Mouse (Mus musculus): Measurements from ENCODE around the gene Hfm1.

Hfm1 gene

DNA sequence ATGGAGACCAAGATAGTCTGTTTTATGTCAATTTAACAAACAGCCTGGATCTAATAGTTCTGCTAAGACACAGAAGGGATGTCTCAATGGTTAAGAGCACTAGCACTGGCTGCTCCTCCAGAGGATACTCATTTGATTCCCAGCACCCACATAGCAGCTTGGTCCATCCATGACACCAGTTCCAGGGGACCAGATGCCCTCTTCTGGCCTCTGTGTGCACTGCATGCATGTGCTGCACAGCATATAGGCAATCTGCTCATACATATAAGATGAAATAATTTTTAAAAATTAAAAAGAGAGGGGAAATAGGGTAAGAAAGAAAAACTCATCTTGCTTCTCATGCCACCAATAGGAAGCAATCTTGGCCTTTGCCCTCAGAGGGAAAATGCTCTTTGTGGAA, 79.1 kb downstream of the Hfm1 start:
- DNase-seq (ENCODE audit: low spot score in 2 of 2): no peak

DNA sequence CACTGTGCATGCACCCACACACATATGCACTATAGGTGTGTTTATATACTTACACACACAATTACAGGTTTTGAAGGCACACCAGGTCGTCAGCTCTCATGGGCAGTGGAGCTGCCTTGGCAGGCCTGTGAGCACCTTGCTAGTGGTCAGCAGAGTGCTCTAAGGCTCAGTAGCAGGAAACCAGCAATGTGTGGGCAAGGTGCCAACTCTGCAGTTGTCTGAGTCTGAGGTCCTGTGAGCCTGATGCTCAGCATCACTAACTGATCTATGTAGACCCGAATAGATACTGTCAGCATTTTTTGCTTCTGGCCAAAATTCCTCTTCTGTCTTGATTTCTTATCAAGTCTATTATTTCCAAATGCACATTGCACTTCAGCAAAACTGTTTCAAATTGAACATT, 82.2 kb downstream of the Hfm1 start:
- DNase-seq (ENCODE audit: low spot score in 2 of 2): no peak

GRCm38 (mm10) chr5:106833025-106833424, 93.1 kb downstream of the Hfm1 start:
- DNase-seq (ENCODE audit: low spot score in 2 of 2): no peak

GRCm38 (mm10) chr5:106831401-106831800, 94.7 kb downstream of the Hfm1 start:
- no peak for DNase-seq (ENCODE audit: low spot score in 2 of 2)

- no peak for DNase-seq (ENCODE audit: low spot score in 2 of 2)
Observed at GRCm38 (mm10) chr5:106830775-106831174, 95.3 kb downstream of the Hfm1 start.

- DNase-seq (ENCODE audit: low spot score in 2 of 2): no peak
Observed at GRCm38 (mm10) chr5:106826740-106827139, 99.4 kb downstream of the Hfm1 start.

- no peak for DNase-seq (ENCODE audit: low spot score in 2 of 2)
Observed at GRCm38 (mm10) chr5:106826044-106826443, 100.1 kb downstream of the Hfm1 start.

GRCm38 (mm10) chr5:106825301-106825853, 100.7 kb downstream of the Hfm1 start:
- DNase-seq (ENCODE audit: low spot score in 2 of 2): peak in 1 of 2 experiments; percentile 24

DNA sequence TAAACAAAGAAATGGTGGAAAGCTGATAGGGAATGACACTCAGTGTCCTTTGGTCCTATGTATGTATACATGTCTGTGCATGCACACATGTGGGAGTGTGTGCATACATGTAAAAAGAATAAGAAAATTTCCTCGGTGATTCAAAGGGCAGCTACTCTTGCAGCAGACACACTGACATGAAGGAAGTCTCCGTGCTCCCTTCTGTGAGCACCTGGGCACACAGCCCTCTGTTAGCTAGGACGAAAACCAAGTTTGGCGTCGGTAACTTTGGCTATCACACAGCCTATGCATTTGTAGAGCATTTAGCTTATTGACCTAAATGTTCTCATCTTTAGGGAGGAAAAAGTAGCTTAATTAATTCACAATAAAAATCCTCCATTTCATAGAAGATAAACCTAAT, 101.4 kb downstream of the Hfm1 start:
- no peak for DNase-seq (ENCODE audit: low spot score in 2 of 2)

DNA sequence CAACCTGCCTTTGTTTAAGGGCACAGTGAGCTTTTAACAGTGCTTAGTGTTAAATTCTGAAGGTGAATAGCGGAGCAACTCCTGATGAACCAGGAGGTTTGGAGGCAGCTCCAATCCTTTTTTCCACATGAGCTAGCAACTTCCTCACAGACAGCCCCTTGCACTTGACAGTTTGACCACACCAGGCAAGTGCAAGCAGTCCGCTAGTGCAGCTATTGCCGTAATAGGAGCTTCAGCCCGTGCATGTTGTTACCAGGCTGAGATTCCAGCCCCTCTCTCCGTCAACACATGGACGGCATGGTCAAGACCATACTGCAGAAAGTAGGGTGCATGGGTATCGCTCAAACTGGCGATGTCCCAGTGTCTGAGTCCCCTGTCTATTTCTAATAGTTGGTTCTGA, 106.5 kb downstream of the Hfm1 start:
- DNase-seq (ENCODE audit: low spot score in 2 of 2): no peak

DNA sequence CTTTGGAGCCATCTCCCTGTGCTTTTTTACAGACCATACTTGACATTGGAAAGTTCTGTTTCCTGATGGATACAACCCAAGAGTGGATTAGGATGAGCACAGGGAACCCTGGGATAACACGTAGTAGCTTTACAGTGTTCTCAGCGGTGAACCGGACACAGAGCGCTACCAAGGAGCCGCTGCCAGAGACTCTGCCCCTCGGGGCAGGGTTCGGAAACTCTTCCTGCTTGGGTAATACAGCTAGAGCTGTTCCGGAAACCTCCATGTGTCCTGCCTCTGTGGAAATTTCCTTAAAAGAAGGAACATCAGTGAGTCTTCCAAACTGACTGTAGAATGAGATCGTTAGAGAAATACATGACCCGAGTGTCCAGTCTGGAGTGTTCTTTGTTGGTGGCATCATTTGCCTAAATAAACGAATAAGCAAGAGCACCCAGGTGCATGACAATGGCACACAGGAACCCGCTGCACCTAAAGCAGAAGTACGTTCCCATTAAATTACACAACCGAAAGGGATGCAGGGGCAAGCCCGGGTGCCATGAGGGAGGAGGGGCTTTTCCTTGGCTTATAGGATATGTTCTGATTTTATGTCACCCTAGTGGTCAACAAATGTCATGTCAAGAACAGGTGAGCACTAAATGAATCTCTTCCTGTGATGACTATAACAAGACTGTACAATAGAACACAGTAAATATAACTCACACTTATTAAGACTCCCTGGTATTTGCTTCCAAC, 110.0 kb downstream of the Hfm1 start:
- DNase-seq (ENCODE audit: low spot score in 2 of 2): no peak

- no peak for DNase-seq (ENCODE audit: low spot score in 2 of 2)
Observed at GRCm38 (mm10) chr5:106814611-106815010, 111.5 kb downstream of the Hfm1 start.

- peak; percentile 31 to 41 for DNase-seq (ENCODE audit: low spot score in 2 of 2)
Observed at GRCm38 (mm10) chr5:106803094-106803493, 123.0 kb downstream of the Hfm1 start.

DNA sequence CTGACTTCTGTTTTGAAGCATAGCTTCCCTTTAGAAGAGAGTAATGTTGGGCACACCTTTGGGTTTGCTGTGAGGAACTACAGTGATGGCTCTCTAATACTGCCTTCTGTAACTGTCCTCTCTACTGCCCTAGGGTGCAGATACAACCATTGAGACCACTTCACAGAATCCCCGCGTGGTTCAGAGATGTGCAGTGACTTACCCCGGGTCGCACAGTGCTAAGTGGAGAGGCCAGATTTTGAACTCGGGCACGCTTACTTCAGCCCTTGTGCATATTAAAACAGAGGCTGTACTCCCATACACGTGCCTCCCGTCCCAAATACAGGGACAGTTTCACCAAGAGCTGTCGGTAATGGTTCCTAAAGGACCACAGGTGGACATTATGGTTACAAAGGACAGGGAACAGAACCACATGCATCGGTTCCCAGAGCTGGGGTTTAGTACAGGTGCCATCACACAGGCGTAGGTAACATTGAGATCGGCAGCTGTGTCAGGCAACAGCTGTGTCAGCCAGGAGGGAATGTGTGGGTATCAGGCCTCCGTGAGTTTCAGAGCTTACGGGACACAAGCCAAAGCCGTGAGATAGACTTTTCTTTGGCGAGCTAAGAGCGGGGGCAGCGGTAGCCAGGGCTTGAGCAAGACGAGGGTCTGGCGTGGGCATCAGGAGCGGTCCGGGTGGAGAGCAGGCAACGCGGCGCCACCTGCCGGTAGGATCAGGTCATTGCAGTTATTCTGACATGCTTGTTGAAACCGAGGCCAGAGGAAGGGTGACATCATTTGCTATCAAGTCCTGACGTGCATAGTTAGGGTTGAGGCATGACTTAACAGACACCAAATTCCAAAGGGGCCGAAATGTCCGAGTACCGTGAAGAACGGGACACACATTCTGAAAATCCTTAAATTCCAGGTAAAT, 124.0 kb downstream of the Hfm1 start:
- DNase-seq (ENCODE audit: low spot score in 2 of 2): peak; percentile 85 to 90

- no peak for DNase-seq (ENCODE audit: low spot score in 2 of 2)
Observed at GRCm38 (mm10) chr5:106801215-106801863, 124.8 kb downstream of the Hfm1 start.

DNA sequence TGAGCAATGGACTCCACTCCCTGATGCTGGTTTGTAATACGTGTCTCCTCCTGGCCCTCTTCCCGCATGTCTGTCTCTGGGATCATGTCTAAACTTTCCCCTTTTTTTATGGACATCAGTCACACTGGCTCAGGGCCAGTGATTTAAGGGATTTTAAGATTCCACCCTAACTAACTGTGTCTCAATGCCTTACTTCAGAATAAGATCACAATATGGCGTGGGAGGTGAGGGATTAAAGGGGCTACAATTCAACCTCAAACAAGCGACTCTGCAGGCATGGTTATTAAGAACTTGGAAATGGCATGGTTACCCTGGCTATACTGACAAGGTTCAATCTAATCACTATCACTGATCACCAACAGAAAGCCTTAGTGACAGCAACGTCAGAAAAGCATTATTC, 128.2 kb downstream of the Hfm1 start:
- DNase-seq (ENCODE audit: low spot score in 2 of 2): no peak

GRCm38 (mm10) chr5:106791241-106791572, 134.9 kb downstream of the Hfm1 start:
- peak in 1 of 2 experiments; percentile 10 for DNase-seq (ENCODE audit: low spot score in 2 of 2)

- no peak for DNase-seq (ENCODE audit: low spot score in 2 of 2)
Observed at GRCm38 (mm10) chr5:106790496-106791240, 135.5 kb downstream of the Hfm1 start.

All from frontal cortex, postnatal 36 days (tissue).